Mouse (Mus musculus) thymus, adult 2 months (tissue): ENCODE measurements around the gene Dpm2.

Experiments used
- CTCF ChIP-seq: fragments of 200-500 bp; IDR thresholded peaks from 2 replicates; pipeline ENCODE4 v1.5.1; 2012; ENCODE audit warnings: mild to moderate bottlenecking, control low read depth, low read length, moderate library complexity, borderline replicate concordance; ENCODE audit not compliant: control insufficient read depth, poor library complexity, insufficient read depth; ENCODE audit errors: extremely low read depth
- POLR2A ChIP-seq: fragments of 200-500 bp; IDR thresholded peaks from 2 replicates; pipeline ENCODE4 v1.6.1; 2012; ENCODE audit warnings: mild to moderate bottlenecking, low read length, control low read depth, moderate library complexity; ENCODE audit not compliant: control insufficient read depth, poor library complexity, insufficient read depth; ENCODE audit errors: extremely low read depth

DNA sequence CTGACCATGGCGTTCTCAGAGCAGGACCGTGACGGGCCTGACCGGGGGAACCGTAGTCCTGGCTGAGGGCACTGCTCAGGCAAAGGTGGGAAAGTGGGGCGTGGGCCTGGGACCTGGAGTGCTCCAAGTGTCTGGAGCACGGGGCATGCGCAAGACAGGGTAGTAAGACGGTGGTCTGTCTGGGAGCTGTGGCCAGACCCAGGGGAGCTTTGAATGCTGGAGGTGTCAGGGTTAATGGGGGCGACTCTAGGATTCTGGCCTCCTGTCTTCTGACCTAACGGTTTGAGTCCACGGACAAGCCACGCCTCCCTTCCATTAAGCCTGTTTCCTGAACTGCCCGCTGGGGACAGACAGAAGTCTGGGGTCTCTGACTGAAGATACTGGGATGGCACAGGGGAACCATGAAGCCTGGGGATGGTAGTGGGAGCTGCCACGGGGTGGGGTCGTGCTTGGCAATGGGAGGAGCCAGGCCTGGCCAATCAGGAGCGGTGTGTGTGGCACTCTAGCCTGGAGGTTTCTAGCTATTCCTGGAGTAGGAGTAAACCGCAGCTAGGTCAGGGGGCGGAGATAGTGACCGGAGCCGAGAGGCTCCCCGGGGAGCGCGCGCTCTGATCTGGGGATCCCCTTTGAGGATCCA lies 37.6 kb downstream of the Dpm2 start:
- TF ChIP-seq POLR2A = no peak
- no peak for TF ChIP-seq CTCF
